ENCODE assay signal across 24 mouse cellular contexts in genomic region chr8:26791795-26792194, GRCm38 (mm10).
"Had no signal": no experiment of that assay in that cellular context is flagged by ENCODE, and none has a peak within 500 bp of the region (broad histone marks: within the 10 kb centered on the region; RNA-seq: fewer than 3 reads in every experiment).

No protein-coding gene starts in this region.

- H3K27me3 ChIP-seq: hindbrain, embryonic 13.5 days; hindbrain, embryonic 15.5 days had no signal

- ATAC-seq: forebrain, embryonic 16.5 days; hindbrain, postnatal 0 days; intestine, embryonic 16.5 days had no signal

- H3K4me3 ChIP-seq: heart, embryonic 10.5 days; heart, embryonic 12.5 days; hindbrain, embryonic 13.5 days; hindbrain, embryonic 15.5 days; kidney, embryonic 15.5 days; limb, embryonic 13.5 days; limb, embryonic 15.5 days had no signal

- H3K36me3 ChIP-seq: heart, embryonic 10.5 days; heart, embryonic 12.5 days; hindbrain, embryonic 13.5 days; hindbrain, embryonic 15.5 days; kidney, embryonic 15.5 days; limb, embryonic 13.5 days; limb, embryonic 15.5 days had no signal

- H3K9me3 ChIP-seq: heart, embryonic 10.5 days; heart, embryonic 12.5 days; hindbrain, embryonic 13.5 days; hindbrain, embryonic 15.5 days; kidney, embryonic 15.5 days; limb, embryonic 13.5 days; limb, embryonic 15.5 days had no signal

- H3K27ac ChIP-seq: heart, embryonic 10.5 days; hindbrain, embryonic 13.5 days; hindbrain, embryonic 15.5 days; hindbrain, postnatal 0 days; kidney, embryonic 15.5 days; kidney, postnatal 0 days; limb, embryonic 13.5 days; limb, embryonic 15.5 days had no signal

- DNase-seq: gastrocnemius, postnatal 14 days; gastrocnemius, postnatal 36 days; heart, adult 18-20 months; heart, postnatal 10 days; heart, postnatal 36 days; kidney, adult 11 months; kidney, adult 2 months; kidney, adult 9 months; kidney, postnatal 14 days; kidney, postnatal 36 days; layer of hippocampus, adult 9-11 months; layer of hippocampus, postnatal 36 days; left cerebral cortex, postnatal 4 days had no signal

- H3K9ac ChIP-seq: heart, embryonic 12.5 days; hindbrain, embryonic 13.5 days; hindbrain, embryonic 15.5 days; kidney, embryonic 15.5 days; limb, embryonic 13.5 days; limb, embryonic 15.5 days had no signal

- H3K4me2 ChIP-seq: heart, embryonic 12.5 days; hindbrain, embryonic 13.5 days; hindbrain, embryonic 15.5 days; kidney, embryonic 15.5 days; limb, embryonic 13.5 days; limb, embryonic 15.5 days had no signal

- H3K4me1 ChIP-seq: heart, embryonic 10.5 days; hindbrain, embryonic 13.5 days; hindbrain, embryonic 15.5 days; kidney, embryonic 15.5 days; limb, embryonic 15.5 days had no signal
